Mouse (Mus musculus) kidney, postnatal 10 days (tissue): ENCODE results near the gene Calr3.

ENCODE experiments used
- DNase-seq: peaks from one replicate; pipeline ENCODE4 v3.0.0; 2021; ENCODE audit warnings: mixed read lengths

The Calr3 gene

GRCm38 (mm10) chr8:72434952-72435351 lies 8.7 kb downstream of the Calr3 start:
- peak; percentile 76 for DNase-seq

GRCm38 (mm10) chr8:72429676-72430075 lies 14.0 kb downstream of the Calr3 start:
- DNase-seq, result no peak

GRCm38 (mm10) chr8:72422926-72423325 lies 20.7 kb downstream of the Calr3 start:
- DNase-seq, result peak; percentile 28

- peak; percentile 100 for DNase-seq
Observed at GRCm38 (mm10) chr8:72421362-72422335, 22.0 kb downstream of the Calr3 start, which contains the start of gene Eps15l1. Eps15l1 (minus strand) TSS chr8:72421460.

GRCm38 (mm10) chr8:72420571-72421361 lies 22.9 kb downstream of the Calr3 start:
- DNase-seq, result peak; percentile 70

GRCm38 (mm10) chr8:72418073-72418472 lies 25.6 kb downstream of the Calr3 start:
- no peak for DNase-seq

GRCm38 (mm10) chr8:72415252-72415651 lies 28.4 kb downstream of the Calr3 start:
- DNase-seq, result no peak

GRCm38 (mm10) chr8:72413839-72414238 lies 29.8 kb downstream of the Calr3 start:
- DNase-seq, result no peak

GRCm38 (mm10) chr8:72409443-72409842 lies 34.2 kb downstream of the Calr3 start:
- DNase-seq, result no peak

GRCm38 (mm10) chr8:72407878-72408277 lies 35.8 kb downstream of the Calr3 start:
- DNase-seq, result no peak

GRCm38 (mm10) chr8:72402981-72403380 lies 40.7 kb downstream of the Calr3 start:
- no peak for DNase-seq

- no peak for DNase-seq
Observed at GRCm38 (mm10) chr8:72401381-72401780, 42.3 kb downstream of the Calr3 start.

- DNase-seq, result no peak
Observed at GRCm38 (mm10) chr8:72385737-72386136, 57.9 kb downstream of the Calr3 start.

- no peak for DNase-seq
Observed at GRCm38 (mm10) chr8:72382395-72382794, 61.3 kb downstream of the Calr3 start.

- DNase-seq, result no peak
Observed at GRCm38 (mm10) chr8:72380656-72381055, 63.0 kb downstream of the Calr3 start.

GRCm38 (mm10) chr8:72376900-72377299 lies 66.8 kb downstream of the Calr3 start:
- DNase-seq, result no peak

- no peak for DNase-seq
Observed at GRCm38 (mm10) chr8:72376309-72376708, 67.4 kb downstream of the Calr3 start.

GRCm38 (mm10) chr8:72375161-72375560 lies 68.5 kb downstream of the Calr3 start:
- no peak for DNase-seq
